Mouse (Mus musculus) heart, adult 2 months (tissue): Measurements from ENCODE around the gene Tbx6.

Experiments
- CTCF ChIP-seq: fragments of 200-600 bp; IDR thresholded peaks from 2 replicates; pipeline ENCODE4 v1.8.1; 2022; ENCODE audit warnings: antibody characterized with exemption, mild to moderate bottlenecking, moderate library complexity
- EP300 ChIP-seq: fragments of 200-500 bp; IDR thresholded peaks from 2 replicates; pipeline ENCODE4 v1.6.1; 2011; ENCODE audit warnings: low read depth, low read length, control low read depth; ENCODE audit not compliant: insufficient read depth

GRCm38 (mm10) chr7:126741964-126742482, 39.3 kb upstream of the Tbx6 start:
- no peak for TF ChIP-seq EP300
- no peak for TF ChIP-seq CTCF
